Comparison of ENCODE assay signal across 10 mouse cellular contexts in genomic region chr8:78438121-78438520, GRCm38 (mm10). TPM values are rescaled to one million over a fixed set of nuclear protein-coding genes. Genes with fewer than 3 reads are reported as not detected.
DNase-seq lines count a peak whose midpoint lies in the region; ATAC-seq and TF ChIP-seq lines count a peak whose summit lies in the region.
"Had no signal": no experiment of that assay in that cellular context is flagged by ENCODE, and none has a peak within 500 bp of the region (broad histone marks: within the 10 kb centered on the region; RNA-seq: fewer than 3 reads in every experiment).

No protein-coding gene starts in this region.

- no peak overlapping the region for H3K4me3 ChIP-seq in gastrocnemius, adult 2 months
- peak overlapping the region; percentile 46 for H3K4me3 ChIP-seq in neural tube, embryonic 13.5 days

- intact Hi-C loops in gastrocnemius, adult 2 months (cut with DNase I): no loop called here
- intact Hi-C loops in gastrocnemius, postnatal 36 days (cut with DNase I): no loop called here
- intact Hi-C loops in left cerebral cortex, postnatal 36 days (cut with DNase I): loop anchor here (5.0 to 10.0 kb wide), 3 partner anchors 69 to 373 kb away; partner anchors contain the start of genes Rbmxl1 and Slc10a7

- H3K9me3 ChIP-seq in neural tube, embryonic 13.5 days: no peaks in the 10 kb centered on the region

- under 1% methylated on average over 18 of the region's 18 CpGs for WGBS in neural tube, embryonic 13.5 days

- H3K36me3 ChIP-seq in neural tube, embryonic 13.5 days: no peaks in the 10 kb centered on the region

- ATAC-seq in neural tube, embryonic 13.5 days (ENCODE audit: low read depth): no peak

- H3K27ac ChIP-seq in gastrocnemius, adult 2 months: no peak overlapping the region
- H3K27ac ChIP-seq in neural tube, embryonic 13.5 days (replicated peaks): no peak overlapping the region

- DNase-seq in gastrocnemius, adult 2 months: peak; percentile 27
- no peak for DNase-seq in gastrocnemius, postnatal 36 days
- DNase-seq in adrenal gland, adult 18-20 months (ENCODE audit: low spot score in 2 of 2): peak; percentile 10 to 32
- peak; percentile 77 for DNase-seq in forelimb bud, embryonic 11.5 days (ENCODE audit: low read depth, low spot score)
- peak; percentile 19 to 62 for DNase-seq in kidney, postnatal 36 days
- DNase-seq in layer of hippocampus, adult 8-10 months (ENCODE audit: low spot score in 2 of 2): no peak
- DNase-seq in left cerebral cortex, postnatal 36 days (ENCODE audit: low spot score in 2 of 2): no peak

- TF ChIP-seq CTCF in gastrocnemius, adult 2 months (IDR thresholded peaks at IDR 0.05): no peak

- H3K27me3 ChIP-seq in neural tube, embryonic 13.5 days: peaks cover 96% of the 10 kb centered on the region

- peaks cover 43% of the 10 kb centered on the region for H3K4me1 ChIP-seq in neural tube, embryonic 13.5 days (replicated peaks)

- H3K4me2 ChIP-seq in neural tube, embryonic 13.5 days: peak overlapping the region; percentile 73

- H3K9ac ChIP-seq in neural tube, embryonic 13.5 days: peak overlapping the region; percentile 13

RNA-seq across cellular contexts. Expression of gene Pou4f2, which starts 1.7 kb away (rescaled TPM):
- total RNA-seq in gastrocnemius, adult 2 months (2021): not detected
- total RNA-seq in gastrocnemius, postnatal 36 days (2021): not detected
- total RNA-seq in adrenal gland, adult 18-20 months (2021): not detected
- polyA plus RNA-seq in neural tube, embryonic 13.5 days (2015; fragmentation: Nextera tagmentation; extraction: Ambion mirVana): 5.1 and 6.8 TPM in 2 replicates
- total RNA-seq in layer of hippocampus, adult 8-10 months (2022): not detected
- not detected for total RNA-seq in left cerebral cortex, postnatal 36 days (2021)
- polyA plus RNA-seq: C2C12; gonadal fat pad, adult 2 months had no signal

Comparison
In these comparisons a context has a peak if more than half of its experiments do, and no peak if none do; other contexts are left out.
1. DNase-seq: peak in gastrocnemius, adult 2 months (single experiment), adrenal gland, adult 18-20 months (2 of 2), forelimb bud, embryonic 11.5 days (single experiment) and kidney, postnatal 36 days (2 of 2); none in gastrocnemius, postnatal 36 days (0 of 2), layer of hippocampus, adult 8-10 months (0 of 2) and left cerebral cortex, postnatal 36 days (0 of 2).